Mouse (Mus musculus): ENCODE measurements around the gene Pdlim4.

DNA sequence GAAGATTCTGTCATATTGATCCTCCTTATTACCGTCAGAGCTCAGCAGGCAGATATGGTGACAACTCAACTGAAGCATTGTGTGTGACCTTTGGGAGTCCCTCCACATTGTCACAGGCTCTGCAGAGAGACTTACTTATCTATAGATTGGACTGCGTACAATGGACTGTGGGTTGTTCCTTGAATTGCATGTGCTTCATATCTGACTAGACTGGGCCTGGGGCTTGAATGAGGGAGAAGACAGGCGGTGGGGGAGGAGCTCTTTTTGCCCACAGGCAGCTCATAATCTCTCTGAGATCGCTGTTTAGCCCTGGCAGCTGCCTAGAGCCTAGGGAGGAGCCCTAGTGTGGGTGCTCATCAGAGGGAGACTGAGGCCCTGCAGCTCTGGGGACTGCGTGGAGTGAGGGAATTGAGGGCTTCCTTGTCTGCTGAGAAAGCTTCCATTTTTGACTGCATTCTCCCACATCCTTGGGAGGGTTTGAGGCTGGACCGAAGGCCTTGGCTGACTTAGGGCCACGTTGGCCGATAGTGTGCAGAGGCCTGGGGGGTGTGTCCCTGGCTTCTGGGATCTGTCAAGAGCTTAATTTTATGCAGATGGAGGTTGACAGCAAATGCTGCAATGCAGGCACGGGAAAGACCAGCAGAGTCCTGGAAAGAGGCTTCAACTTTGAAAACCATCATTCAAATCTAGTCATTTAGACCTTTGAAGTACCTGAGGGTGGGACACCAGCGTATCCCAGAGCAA is 34.1 kb upstream of the Pdlim4 start:
- no peak for TF ChIP-seq CTCF (IDR thresholded peaks at IDR 0.05; ENCODE audit: low read depth)
- TF ChIP-seq EP300 (IDR thresholded peaks at IDR 0.05; ENCODE audit: low read depth), result no peak

Measured in liver, postnatal 0 days (tissue).